Mouse (Mus musculus): ENCODE data around the gene Tent4b.

Tent4b gene

DNA sequence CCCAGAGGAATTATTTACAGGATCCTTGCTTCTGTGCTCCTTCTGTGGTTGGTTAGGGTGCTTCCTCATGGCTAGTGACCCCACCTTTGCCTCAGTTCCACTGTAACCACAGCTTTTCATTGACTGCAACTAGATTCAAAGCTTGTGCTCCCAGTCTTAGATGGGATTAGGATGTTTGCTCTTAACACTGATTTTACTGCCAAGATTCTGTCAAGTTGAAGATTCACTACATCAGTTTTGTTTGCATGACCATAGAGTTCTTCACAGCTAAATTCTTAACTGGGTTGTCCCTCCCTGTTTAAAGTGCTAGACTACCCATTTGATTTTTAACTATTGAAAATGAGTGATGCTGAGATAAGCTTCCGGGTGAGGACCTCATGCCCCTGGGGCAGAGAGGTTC, 29.3 kb downstream of the Tent4b start:
- DNase-seq (ENCODE audit: low spot score in 2 of 2) = no peak

- no peak for DNase-seq (ENCODE audit: low spot score in 2 of 2)
These were observed 29.8 kb downstream of the Tent4b start for GRCm38 (mm10) chr8:88228800-88229199.

DNA sequence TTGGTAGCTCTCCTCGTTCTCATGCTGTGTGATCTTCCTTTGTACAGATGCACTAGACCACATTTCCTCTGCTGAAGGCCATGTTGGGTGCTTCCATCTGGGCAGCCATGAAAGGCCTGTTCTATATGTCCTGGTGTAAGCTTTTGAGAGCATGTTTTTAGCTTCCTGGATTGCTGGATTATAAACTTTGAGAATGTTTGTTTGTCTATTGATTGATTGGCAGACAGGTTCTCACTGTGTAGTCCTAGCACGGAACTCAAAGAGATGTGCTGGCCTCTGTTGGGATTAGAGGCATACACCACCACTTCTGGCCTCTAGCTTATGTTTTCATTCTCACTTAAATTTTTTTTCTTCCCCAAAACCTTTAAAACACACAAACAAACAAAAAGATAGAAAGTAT, 37.7 kb downstream of the Tent4b start:
- no peak for DNase-seq (ENCODE audit: low spot score in 2 of 2)

DNA sequence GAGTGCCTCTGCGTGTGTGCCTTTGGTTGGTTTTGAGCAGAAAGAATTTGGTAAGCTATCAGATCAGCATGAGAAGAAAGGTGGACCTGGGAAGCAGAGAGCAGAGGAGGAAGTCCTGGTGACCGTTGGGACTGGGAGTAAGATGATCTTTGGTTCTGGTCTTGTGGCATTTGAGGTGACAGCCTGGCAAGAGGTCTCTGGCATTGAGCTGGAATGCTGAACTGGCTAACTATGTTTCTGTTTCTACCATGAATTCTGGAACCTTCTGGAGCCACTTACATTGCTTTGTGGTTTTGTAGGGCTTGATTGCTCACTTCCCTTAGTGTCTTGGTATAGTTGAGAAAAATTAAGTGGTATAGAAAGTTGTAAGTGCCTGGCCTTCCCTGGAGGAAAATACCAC, 38.6 kb downstream of the Tent4b start:
- DNase-seq (ENCODE audit: low spot score in 2 of 2) = no peak

DNA sequence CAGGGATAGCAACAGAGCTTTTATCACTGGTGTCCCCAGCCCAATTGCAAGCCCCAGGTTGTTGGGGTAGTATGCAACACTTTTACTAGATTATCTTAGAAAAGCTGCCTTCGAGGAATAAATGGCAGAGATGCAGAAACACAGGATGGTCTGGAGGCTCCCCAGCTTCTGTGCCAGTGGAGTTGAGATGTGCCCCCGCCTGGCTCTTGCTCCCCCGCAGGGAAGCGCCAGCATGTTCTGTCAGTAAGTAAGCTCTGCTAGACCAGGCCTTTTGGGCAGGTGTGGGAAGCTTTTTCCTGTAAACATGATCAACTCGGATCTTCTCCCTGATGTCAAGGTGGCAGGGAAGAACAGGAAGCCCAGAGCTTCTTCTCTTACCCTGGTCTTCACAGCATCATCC, 40.3 kb downstream of the Tent4b start:
- DNase-seq (ENCODE audit: low spot score in 2 of 2) = no peak

DNA sequence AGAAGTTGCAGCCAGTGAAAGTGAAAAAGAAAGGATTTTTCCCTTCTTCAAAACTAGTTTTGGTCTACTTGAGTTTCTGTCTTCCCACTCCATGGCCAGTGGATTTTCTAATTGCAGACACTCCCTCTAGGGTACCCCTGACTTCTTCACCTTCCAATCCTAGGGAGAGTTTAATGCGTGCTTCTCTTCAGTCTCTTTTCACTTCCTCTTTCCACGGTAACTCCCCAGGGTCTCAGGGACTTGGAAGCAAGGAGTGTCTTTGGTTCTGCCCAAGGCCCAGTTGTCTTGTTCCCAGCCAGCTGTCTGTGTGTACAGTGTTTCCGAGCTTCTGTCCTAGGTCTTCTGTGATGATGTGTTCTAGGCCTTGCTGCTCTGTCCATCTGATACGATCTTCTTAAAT, 42.9 kb downstream of the Tent4b start:
- DNase-seq (ENCODE audit: low spot score in 2 of 2) = no peak

GRCm38 (mm10) chr8:88244298-88244697, 45.3 kb downstream of the Tent4b start:
- DNase-seq (ENCODE audit: low spot score in 2 of 2) = peak; percentile 15 to 56

DNA sequence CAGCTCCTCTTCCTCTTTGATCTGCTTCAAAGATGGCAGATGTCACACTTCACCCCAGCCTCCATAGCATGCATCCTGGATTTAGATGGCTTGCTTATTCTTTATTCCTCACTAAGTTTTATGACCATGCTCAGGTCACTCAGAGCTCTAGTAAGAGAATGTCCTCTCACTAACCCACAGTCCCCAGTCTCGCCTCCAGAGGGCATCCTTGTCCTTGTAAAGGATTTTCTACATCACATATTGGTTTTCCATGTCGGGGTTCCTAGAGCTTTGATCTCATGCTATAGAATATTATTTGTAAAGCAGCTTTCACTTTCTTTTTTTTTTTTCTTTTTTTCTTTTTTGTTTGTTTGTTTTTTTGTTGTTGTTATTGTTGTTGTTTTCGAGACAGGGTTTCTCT, 53.8 kb downstream of the Tent4b start:
- peak in 1 of 2 experiments; percentile 26 for DNase-seq (ENCODE audit: low spot score in 2 of 2)

GRCm38 (mm10) chr8:88254957-88255356, 55.9 kb downstream of the Tent4b start:
- no peak for DNase-seq (ENCODE audit: low spot score in 2 of 2)

GRCm38 (mm10) chr8:88258024-88258423, 59.0 kb downstream of the Tent4b start:
- no peak for DNase-seq (ENCODE audit: low spot score in 2 of 2)

DNA sequence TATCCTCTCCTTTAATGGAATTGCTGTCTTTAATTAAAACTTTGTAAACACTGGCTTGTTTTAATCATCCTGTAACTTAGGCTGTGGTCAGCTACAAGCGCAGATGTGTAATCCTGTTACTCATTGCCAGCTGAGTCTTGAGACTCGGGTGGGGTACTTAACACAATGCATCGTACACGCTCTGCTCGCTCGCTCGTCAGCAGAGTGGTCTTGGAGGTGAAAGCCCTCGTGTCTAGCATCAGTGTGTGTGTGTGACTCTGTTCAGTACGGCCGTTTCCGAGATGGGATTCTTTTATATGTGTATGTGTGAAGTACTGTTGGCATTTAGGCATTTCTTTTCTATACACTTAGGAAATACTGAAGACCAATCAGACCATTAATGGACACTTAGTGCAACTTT, 59.5 kb downstream of the Tent4b start:
- no peak for DNase-seq (ENCODE audit: low spot score in 2 of 2)

GRCm38 (mm10) chr8:88260466-88260980, 61.5 kb downstream of the Tent4b start:
- DNase-seq (ENCODE audit: low spot score in 2 of 2) = no peak

- DNase-seq (ENCODE audit: low spot score in 2 of 2) = no peak
These were observed 64.0 kb downstream of the Tent4b start for GRCm38 (mm10) chr8:88262831-88263635.

DNA sequence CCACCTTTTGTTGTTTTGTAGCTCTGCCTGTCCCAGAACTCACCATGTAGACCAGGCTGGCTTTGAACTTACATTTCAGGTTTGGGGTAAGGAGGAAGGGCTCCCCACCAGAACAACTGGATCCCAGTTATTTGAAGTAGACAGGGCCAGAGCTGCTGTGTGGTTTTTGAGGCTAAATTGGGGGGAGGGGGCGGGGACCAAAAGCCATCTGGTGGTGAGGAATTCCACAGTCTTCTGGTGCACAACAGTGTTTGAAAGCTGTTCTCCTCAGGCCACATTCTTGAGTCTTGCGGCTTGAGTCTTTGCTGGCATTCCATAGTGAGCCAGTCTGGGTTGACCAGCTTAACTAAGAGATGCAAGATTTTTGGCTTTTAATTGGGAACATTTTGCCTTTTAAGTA, 66.5 kb downstream of the Tent4b start:
- no peak for DNase-seq (ENCODE audit: low spot score in 2 of 2)

DNA sequence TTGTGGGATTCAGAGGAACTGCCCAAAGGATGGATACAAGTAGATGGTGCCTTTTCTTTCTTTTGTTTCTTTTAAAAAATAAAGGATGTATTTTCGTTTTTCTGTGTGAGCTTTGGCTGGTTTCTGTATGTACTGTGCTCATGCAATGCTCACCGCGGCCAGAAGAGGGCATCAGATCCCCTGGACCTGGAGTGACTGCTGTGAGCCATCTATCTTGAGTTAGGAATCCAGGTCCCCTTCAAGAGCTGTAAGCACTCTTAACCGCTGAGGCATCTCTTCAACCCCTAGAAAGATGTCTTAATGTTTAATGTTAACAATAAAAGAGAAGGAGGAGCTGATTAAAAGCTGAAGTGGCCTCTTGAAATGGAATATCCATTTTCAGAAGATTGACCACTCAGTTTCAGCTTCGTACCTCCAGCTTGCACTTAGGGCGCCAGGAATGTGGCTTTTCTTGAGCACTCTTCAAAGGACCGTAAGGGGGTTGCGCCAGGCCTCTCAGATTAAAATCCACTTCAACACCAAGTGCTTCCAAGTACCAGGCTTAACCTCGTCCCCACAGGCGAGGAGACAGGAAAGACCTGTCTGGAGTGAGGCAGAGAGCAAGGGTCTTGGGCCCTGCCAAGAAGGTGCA, 67.3 kb downstream of the Tent4b start:
- peak; percentile 64 to 78 for DNase-seq (ENCODE audit: low spot score in 2 of 2)

DNA sequence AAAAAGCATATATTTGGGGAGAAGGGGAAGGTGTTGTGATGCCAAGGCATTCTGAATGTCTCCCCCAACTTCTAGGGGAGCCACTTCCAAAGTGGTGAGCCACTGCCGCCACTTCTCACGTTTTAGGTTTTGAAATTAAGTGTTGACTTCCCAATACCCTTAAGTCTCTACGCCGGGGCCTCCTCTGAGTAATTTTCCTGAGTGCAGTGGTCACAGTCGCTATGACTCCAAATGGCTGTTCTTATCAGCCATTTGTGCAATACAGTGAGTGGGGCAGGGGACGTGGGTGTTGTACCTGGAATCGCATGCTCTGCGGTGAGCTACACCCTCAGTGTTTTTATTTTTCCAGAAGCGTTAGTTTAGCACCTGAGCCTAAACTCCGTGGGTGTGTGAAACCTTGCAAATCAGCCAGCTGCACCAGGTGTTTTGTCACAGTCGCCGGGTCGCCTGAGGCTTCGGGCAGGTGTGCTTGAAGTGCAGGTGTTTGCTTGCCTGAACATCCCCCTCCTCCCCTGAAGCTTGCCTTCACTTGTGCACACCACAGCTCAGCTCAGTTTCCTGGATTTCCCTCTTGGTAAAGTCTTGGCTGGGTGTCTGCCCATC, 67.9 kb downstream of the Tent4b start:
- no peak for DNase-seq (ENCODE audit: low spot score in 2 of 2)

GRCm38 (mm10) chr8:88269107-88269875, 70.3 kb downstream of the Tent4b start:
- no peak for DNase-seq (ENCODE audit: low spot score in 2 of 2)

- no peak for DNase-seq (ENCODE audit: low spot score in 2 of 2)
These were observed 71.1 kb downstream of the Tent4b start for GRCm38 (mm10) chr8:88270086-88270485.

GRCm38 (mm10) chr8:88272231-88273050, 73.4 kb downstream of the Tent4b start, which contains the start of gene Adcy7:
TSS of gene Adcy7 (plus strand) at chr8:88272403.
- DNase-seq (ENCODE audit: low spot score in 2 of 2) = peak; percentile 50 to 66

GRCm38 (mm10) chr8:88273051-88273430, 74.0 kb downstream of the Tent4b start:
- DNase-seq (ENCODE audit: low spot score in 2 of 2) = no peak

GRCm38 (mm10) chr8:88274090-88274489, 75.1 kb downstream of the Tent4b start:
- no peak for DNase-seq (ENCODE audit: low spot score in 2 of 2)

Measured in spleen, postnatal 14 days (tissue).